ENCODE assay signal across 22 mouse cellular contexts in the genomic region with DNA sequence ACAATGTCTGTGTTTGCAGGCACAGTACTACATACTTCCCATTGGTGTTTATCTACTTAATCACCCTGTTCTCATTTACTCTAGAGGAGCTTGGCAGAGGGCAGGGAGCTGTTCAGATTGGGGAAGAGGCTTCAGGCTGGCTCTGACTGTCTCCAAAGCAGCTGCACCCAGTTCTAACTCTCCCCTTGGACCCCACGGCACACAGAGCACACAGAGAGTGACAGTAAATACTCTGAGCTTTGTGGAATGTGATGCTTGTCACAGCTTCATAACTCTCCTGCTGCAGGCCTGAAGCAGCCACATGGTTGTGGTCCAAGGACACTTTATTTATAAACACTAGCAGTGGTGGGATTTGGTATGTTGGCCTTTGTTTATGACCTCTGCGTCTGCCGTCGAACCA.
"Had no signal": no experiment of that assay in that cellular context is flagged by ENCODE, and none has a peak within 500 bp of the region (broad histone marks: within the 10 kb centered on the region; RNA-seq: fewer than 3 reads in every experiment).

No protein-coding gene starts in this region.

- H3K4me3 ChIP-seq: forebrain, embryonic 15.5 days; heart, adult 2 months; heart, embryonic 13.5 days; heart, embryonic 15.5 days; limb, embryonic 13.5 days; limb, embryonic 15.5 days had no signal

- DNase-seq: forebrain, postnatal 0 days; gastrocnemius, postnatal 14 days; gastrocnemius, postnatal 36 days; heart, adult 2 months; heart, postnatal 14 days; heart, postnatal 36 days; kidney, adult 11 months; kidney, adult 2 months; kidney, postnatal 10 days; kidney, postnatal 25 days; layer of hippocampus, adult 9-11 months; layer of hippocampus, postnatal 36 days; left cerebral cortex, postnatal 4 days had no signal

- H3K36me3 ChIP-seq: forebrain, embryonic 15.5 days; heart, embryonic 13.5 days; heart, embryonic 15.5 days; limb, embryonic 13.5 days; limb, embryonic 15.5 days had no signal

- H3K9me3 ChIP-seq: forebrain, embryonic 15.5 days; heart, embryonic 13.5 days; heart, embryonic 15.5 days; limb, embryonic 13.5 days; limb, embryonic 15.5 days had no signal

- ATAC-seq: forebrain, embryonic 15.5 days; forebrain, postnatal 0 days; hindbrain, postnatal 0 days; intestine, embryonic 16.5 days had no signal

- H3K9ac ChIP-seq: forebrain, embryonic 15.5 days; forebrain, postnatal 0 days; heart, embryonic 13.5 days; heart, embryonic 15.5 days; hindbrain, embryonic 14.5 days; limb, embryonic 13.5 days; limb, embryonic 15.5 days had no signal

- H3K4me2 ChIP-seq: forebrain, embryonic 15.5 days; heart, embryonic 11.5 days; heart, embryonic 13.5 days; heart, embryonic 15.5 days; hindbrain, embryonic 14.5 days; limb, embryonic 13.5 days; limb, embryonic 15.5 days had no signal

- H3K27me3 ChIP-seq: forebrain, embryonic 15.5 days; heart, embryonic 13.5 days; heart, embryonic 15.5 days; limb, embryonic 13.5 days; limb, embryonic 15.5 days had no signal

- H3K27ac ChIP-seq: forebrain, embryonic 15.5 days; heart, adult 2 months; heart, embryonic 13.5 days; heart, embryonic 15.5 days; hindbrain, postnatal 0 days; limb, embryonic 13.5 days; limb, embryonic 15.5 days had no signal
